Mouse (Mus musculus): ENCODE measurements around the gene Kdm6a. TPM values are rescaled to one million over a fixed set of nuclear protein-coding genes. Genes with fewer than 3 reads are reported as not detected.

The Kdm6a gene
- polyA plus RNA-seq, 1 experiment from 2014 or later = 19.3 TPM

DNA sequence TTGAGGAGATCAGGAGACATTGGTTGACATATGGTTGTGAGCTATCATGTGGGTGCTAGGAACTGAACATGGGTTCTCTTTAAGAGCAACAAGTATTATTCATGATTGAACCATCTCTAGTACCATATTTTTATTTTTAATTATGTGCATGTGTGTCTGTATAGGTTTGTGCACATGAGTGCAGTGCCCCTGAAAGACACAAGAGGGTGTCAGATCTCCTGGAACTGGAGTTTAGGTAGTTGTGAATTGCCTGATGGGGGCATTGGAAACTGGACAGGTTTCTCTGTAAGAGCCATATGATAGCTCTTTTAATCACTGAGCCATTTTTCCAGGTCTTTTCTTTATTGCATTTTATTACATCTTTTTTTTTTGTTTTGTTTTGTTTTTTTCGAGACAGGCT lies 6.6 kb downstream of the Kdm6a start:
- Histone ChIP-seq H3K9me3 (replicated peaks; ENCODE audit: control insufficient read depth, low read length) (no peaks in the 10 kb centered on the region), H3K4me1 (ENCODE audit: control insufficient read depth, insufficient read depth, low read length) (no peaks in the 10 kb centered on the region), H3K9ac (ENCODE audit: low read length) (no peak overlapping the region), H3K4me3 (replicated peaks; ENCODE audit: low read length) (no peak overlapping the region), H3K4me2 (ENCODE audit: low read depth, low read length) (no peak overlapping the region), H3K27ac (ENCODE audit: low read length) (no peak overlapping the region), H3K36me3 (ENCODE audit: control insufficient read depth, insufficient read depth, low read length) (no peaks in the 10 kb centered on the region), H3K27me3 (ENCODE audit: control insufficient read depth, insufficient read depth, low read length) (no peaks in the 10 kb centered on the region)
- WGBS = 92% methylated on average over 1 of the region's 1 CpGs
- no peak for ATAC-seq (ENCODE audit: insufficient read depth, low FRiP score)

DNA sequence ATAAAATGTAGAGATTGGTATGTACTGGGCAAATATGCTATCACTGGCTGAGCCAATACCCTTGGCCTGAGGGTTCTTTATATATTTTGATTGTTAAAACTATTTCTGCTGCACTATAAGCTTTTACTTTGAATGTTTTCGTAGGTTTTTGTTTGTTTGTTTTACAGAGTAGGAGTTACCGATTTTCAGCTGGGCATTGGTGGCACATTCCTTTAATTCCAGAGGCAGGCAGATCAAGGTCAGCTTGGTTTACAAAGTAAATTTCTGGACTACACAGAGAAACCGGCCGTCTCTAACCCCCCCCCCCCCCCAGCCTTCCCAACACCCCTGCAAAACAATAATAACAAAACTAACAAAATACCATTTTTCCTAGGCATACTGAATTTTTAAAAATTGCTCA lies 12.5 kb downstream of the Kdm6a start:
- Histone ChIP-seq H3K9me3 (replicated peaks; ENCODE audit: control insufficient read depth, low read length) (no peaks in the 10 kb centered on the region), H3K27ac (ENCODE audit: low read length) (no peak overlapping the region), H3K4me2 (ENCODE audit: low read depth, low read length) (no peak overlapping the region), H3K27me3 (ENCODE audit: control insufficient read depth, insufficient read depth, low read length) (no peaks in the 10 kb centered on the region), H3K4me1 (ENCODE audit: control insufficient read depth, insufficient read depth, low read length) (no peaks in the 10 kb centered on the region), H3K4me3 (replicated peaks; ENCODE audit: low read length) (no peak overlapping the region), H3K9ac (ENCODE audit: low read length) (no peak overlapping the region), H3K36me3 (ENCODE audit: control insufficient read depth, insufficient read depth, low read length) (no peaks in the 10 kb centered on the region)
- WGBS = 24% methylated on average over 4 of the region's 4 CpGs
- no peak for ATAC-seq (ENCODE audit: insufficient read depth, low FRiP score)

DNA sequence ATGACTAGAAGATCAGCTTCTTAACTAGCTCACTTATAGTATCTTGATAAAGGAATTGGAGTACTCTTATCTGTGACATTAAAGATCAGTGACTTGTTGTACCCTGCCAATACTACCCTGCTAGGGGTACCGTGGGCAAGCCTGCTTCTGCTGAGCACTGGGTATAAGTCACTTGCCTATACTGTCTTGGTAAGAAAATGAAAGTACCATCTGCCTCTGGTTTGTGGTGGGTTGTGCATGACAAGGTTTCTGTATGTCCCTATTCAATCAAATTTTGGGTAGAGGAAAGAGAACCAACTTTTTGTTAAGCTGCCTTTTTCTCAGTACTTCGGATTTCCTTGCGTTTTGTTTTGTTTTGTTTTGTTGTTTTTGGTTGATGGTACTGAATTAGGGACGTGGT lies 15.4 kb downstream of the Kdm6a start:
- Histone ChIP-seq H3K27ac (ENCODE audit: low read length) (no peak overlapping the region), H3K9ac (ENCODE audit: low read length) (no peak overlapping the region), H3K4me2 (ENCODE audit: low read depth, low read length) (no peak overlapping the region), H3K4me1 (ENCODE audit: control insufficient read depth, insufficient read depth, low read length) (no peaks in the 10 kb centered on the region), H3K36me3 (ENCODE audit: control insufficient read depth, insufficient read depth, low read length) (no peaks in the 10 kb centered on the region), H3K27me3 (ENCODE audit: control insufficient read depth, insufficient read depth, low read length) (no peaks in the 10 kb centered on the region), H3K9me3 (replicated peaks; ENCODE audit: control insufficient read depth, low read length) (no peaks in the 10 kb centered on the region), H3K4me3 (replicated peaks; ENCODE audit: low read length) (no peak overlapping the region)
- 77% methylated on average over 4 of the region's 4 CpGs for WGBS
- ATAC-seq (ENCODE audit: insufficient read depth, low FRiP score) = no peak

DNA sequence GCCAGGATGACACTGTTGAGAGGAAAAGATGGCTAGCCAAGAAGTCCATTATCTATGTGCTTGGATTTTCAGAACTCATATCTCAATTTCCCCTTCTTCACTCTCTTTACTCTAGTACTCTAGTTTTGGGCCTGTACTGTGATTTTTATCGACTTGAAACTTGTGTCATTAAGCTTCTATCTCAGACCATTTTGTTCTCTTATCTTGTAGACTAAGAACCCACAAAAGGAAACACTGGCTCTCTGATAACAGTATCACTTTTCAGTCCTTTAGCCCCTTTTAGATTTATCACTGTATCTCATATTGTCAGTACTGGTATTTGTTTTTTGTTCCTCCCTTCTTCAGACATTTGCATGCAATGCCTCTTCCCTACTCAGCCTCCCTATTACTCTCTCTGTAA lies 17.1 kb downstream of the Kdm6a start:
- WGBS = 31% methylated on average over 1 of the region's 1 CpGs
- no peak overlapping the region for H3K9ac ChIP-seq (ENCODE audit: low read length)
- no peak overlapping the region for H3K4me2 ChIP-seq (ENCODE audit: low read depth, low read length)
- ATAC-seq (ENCODE audit: insufficient read depth, low FRiP score) = no peak
- H3K9me3 ChIP-seq (replicated peaks; ENCODE audit: control insufficient read depth, low read length) = no peaks in the 10 kb centered on the region
- no peak overlapping the region for H3K4me3 ChIP-seq (replicated peaks; ENCODE audit: low read length)
- no peak overlapping the region for H3K27ac ChIP-seq (ENCODE audit: low read length)
- H3K27me3 ChIP-seq (ENCODE audit: control insufficient read depth, insufficient read depth, low read length) = no peaks in the 10 kb centered on the region
- H3K36me3 ChIP-seq (ENCODE audit: control insufficient read depth, insufficient read depth, low read length) = no peaks in the 10 kb centered on the region
- H3K4me1 ChIP-seq (ENCODE audit: control insufficient read depth, insufficient read depth, low read length) = no peaks in the 10 kb centered on the region

DNA sequence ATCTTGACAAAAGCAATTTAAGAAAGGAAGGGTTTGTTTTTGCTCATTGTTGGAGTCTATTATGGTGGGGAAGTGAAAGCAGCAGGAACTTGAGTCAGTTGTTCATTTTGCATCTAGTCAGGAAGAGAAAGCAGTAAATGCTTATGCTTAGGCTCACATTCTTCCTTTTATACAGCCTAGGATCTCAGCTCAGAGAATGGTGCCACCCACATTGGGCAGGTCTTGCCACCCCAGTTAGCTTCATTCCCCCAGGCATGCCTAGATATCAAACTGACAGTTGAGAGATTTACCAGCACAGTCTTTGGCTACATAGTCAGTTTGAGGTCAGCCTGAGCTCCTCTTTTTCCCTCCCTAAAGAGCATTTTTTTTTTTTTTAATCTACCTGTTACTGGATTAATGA lies 24.8 kb downstream of the Kdm6a start:
- no peak overlapping the region for H3K27ac ChIP-seq (ENCODE audit: low read length)
- H3K4me2 ChIP-seq (ENCODE audit: low read depth, low read length) = no peak overlapping the region
- H3K36me3 ChIP-seq (ENCODE audit: control insufficient read depth, insufficient read depth, low read length) = no peaks in the 10 kb centered on the region
- no peak overlapping the region for H3K9ac ChIP-seq (ENCODE audit: low read length)
- H3K4me1 ChIP-seq (ENCODE audit: control insufficient read depth, insufficient read depth, low read length) = no peaks in the 10 kb centered on the region; the same call in 1 of the 2 replicates
- H3K9me3 ChIP-seq (replicated peaks; ENCODE audit: control insufficient read depth, low read length) = no peaks in the 10 kb centered on the region
- no peak for ATAC-seq (ENCODE audit: insufficient read depth, low FRiP score)
- H3K27me3 ChIP-seq (ENCODE audit: control insufficient read depth, insufficient read depth, low read length) = no peaks in the 10 kb centered on the region
- no peak overlapping the region for H3K4me3 ChIP-seq (replicated peaks; ENCODE audit: low read length)

DNA sequence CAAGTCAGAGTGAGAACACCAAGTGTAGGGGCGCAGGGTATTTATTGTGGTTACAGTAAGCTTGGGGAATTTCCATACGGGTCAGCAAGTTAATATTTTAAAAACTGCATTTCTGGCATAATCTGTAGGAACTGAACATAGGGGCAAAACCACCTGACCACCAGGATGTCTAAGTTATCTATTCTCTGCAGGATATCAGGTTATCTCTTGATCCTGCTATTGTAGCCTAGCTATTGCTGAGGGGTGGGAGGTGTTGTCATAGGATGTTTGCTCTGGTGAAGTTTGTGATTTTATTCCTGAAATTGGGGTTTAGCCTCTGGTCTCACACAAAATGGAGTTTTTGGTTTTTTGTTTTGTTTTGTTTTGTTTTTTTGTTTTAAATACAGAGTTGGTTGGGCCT lies 25.9 kb downstream of the Kdm6a start:
- no peak overlapping the region for H3K4me2 ChIP-seq (ENCODE audit: low read depth, low read length)
- no peak overlapping the region for H3K4me3 ChIP-seq (replicated peaks; ENCODE audit: low read length)
- no peaks in the 10 kb centered on the region; the same call in 1 of the 2 replicates for H3K4me1 ChIP-seq (ENCODE audit: control insufficient read depth, insufficient read depth, low read length)
- no peak overlapping the region for H3K9ac ChIP-seq (ENCODE audit: low read length)
- ATAC-seq (ENCODE audit: insufficient read depth, low FRiP score) = no peak
- no peak overlapping the region for H3K27ac ChIP-seq (ENCODE audit: low read length)
- 87% methylated on average over 2 of the region's 2 CpGs for WGBS
- H3K27me3 ChIP-seq (ENCODE audit: control insufficient read depth, insufficient read depth, low read length) = no peaks in the 10 kb centered on the region
- no peaks in the 10 kb centered on the region for H3K9me3 ChIP-seq (replicated peaks; ENCODE audit: control insufficient read depth, low read length)
- no peaks in the 10 kb centered on the region for H3K36me3 ChIP-seq (ENCODE audit: control insufficient read depth, insufficient read depth, low read length)

DNA sequence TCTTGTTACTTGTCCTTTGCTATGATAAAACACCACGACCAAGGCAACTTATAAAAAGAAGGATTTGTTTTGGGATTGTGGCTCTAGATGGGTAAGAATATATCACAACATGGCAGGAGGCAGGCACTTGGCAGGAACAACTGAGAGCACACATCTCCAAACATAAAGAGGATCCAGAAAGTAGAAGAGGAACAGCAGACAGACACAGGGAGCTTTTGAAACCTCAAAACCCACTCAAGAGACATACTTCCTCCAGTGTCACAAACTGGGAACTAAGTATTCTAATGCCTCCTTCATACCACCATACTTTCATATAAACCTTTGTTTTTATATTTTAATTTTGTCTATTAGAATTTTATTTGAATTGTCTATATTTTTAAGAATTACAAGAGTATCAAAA lies 77.2 kb downstream of the Kdm6a start:
- Histone ChIP-seq H3K9ac (ENCODE audit: low read length) (no peak overlapping the region), H3K4me1 (ENCODE audit: control insufficient read depth, insufficient read depth, low read length) (no peaks in the 10 kb centered on the region), H3K4me2 (ENCODE audit: low read depth, low read length) (no peak overlapping the region), H3K4me3 (replicated peaks; ENCODE audit: low read length) (no peak overlapping the region), H3K9me3 (replicated peaks; ENCODE audit: control insufficient read depth, low read length) (no peaks in the 10 kb centered on the region), H3K27me3 (ENCODE audit: control insufficient read depth, insufficient read depth, low read length) (no peaks in the 10 kb centered on the region), H3K27ac (ENCODE audit: low read length) (no peak overlapping the region), H3K36me3 (ENCODE audit: control insufficient read depth, insufficient read depth, low read length) (no peaks in the 10 kb centered on the region)
- no peak for ATAC-seq (ENCODE audit: insufficient read depth, low FRiP score)
- WGBS = 80% methylated on average over 1 of the region's 1 CpGs

DNA sequence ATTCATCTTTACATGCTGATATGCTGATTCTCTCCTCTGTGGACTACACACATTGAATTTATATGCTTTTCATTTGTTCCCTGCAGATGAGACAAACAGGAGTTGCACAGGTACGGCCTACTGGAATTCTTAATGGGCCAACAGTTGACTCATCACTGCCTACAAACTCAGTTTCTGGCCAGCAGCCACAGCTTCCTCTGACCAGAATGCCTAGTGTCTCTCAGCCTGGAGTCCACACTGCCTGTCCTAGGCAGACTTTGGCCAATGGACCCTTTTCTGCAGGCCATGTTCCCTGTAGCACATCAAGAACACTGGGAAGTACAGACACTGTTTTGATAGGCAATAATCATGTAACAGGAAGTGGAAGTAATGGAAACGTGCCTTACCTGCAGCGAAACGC lies 88.2 kb downstream of the Kdm6a start:
- H3K9ac ChIP-seq (ENCODE audit: low read length) = no peak overlapping the region
- ATAC-seq (ENCODE audit: insufficient read depth, low FRiP score) = no peak
- WGBS = 91% methylated on average over 4 of the region's 4 CpGs

DNA sequence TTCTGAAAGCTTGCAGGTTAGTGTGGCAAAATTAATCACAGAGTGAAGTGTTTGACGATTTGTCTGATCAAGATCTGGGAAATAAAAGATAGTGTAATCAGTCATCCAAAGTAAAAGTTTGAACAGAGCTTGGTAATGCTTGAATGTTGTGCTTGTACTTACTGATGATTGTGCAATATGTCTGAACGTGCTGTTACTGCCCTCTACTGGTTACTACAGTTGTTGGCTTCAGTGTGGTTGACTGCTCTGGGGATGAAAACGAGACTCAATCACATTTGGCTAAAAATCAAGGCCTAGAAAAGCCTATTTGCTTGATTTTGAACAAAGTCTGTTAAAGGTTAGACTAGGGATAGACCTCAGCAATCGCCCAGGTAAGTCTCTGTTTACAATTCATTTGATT lies 92.4 kb downstream of the Kdm6a start:
- Histone ChIP-seq H3K9ac (ENCODE audit: low read length) (no peak overlapping the region), H3K9me3 (replicated peaks; ENCODE audit: control insufficient read depth, low read length) (no peaks in the 10 kb centered on the region), H3K4me1 (ENCODE audit: control insufficient read depth, insufficient read depth, low read length) (no peaks in the 10 kb centered on the region), H3K4me3 (replicated peaks; ENCODE audit: low read length) (no peak overlapping the region), H3K27me3 (ENCODE audit: control insufficient read depth, insufficient read depth, low read length) (no peaks in the 10 kb centered on the region), H3K4me2 (ENCODE audit: low read depth, low read length) (no peak overlapping the region), H3K36me3 (ENCODE audit: control insufficient read depth, insufficient read depth, low read length) (peaks cover 6% of the 10 kb centered on the region), H3K27ac (ENCODE audit: low read length) (no peak overlapping the region)
- 37% methylated on average over 4 of the region's 4 CpGs for WGBS
- ATAC-seq (ENCODE audit: insufficient read depth, low FRiP score) = no peak; the same call in 1 of the 2 replicates

More for the DNA sequence above, 88.2 kb downstream of the Kdm6a start:
- Histone ChIP-seq H3K27me3 (ENCODE audit: control insufficient read depth, insufficient read depth, low read length) (no peaks in the 10 kb centered on the region), H3K36me3 (ENCODE audit: control insufficient read depth, insufficient read depth, low read length) (peaks cover 6% of the 10 kb centered on the region), H3K27ac (ENCODE audit: low read length) (no peak overlapping the region), H3K4me3 (replicated peaks; ENCODE audit: low read length) (no peak overlapping the region), H3K4me1 (ENCODE audit: control insufficient read depth, insufficient read depth, low read length) (no peaks in the 10 kb centered on the region), H3K4me2 (ENCODE audit: low read depth, low read length) (no peak overlapping the region), H3K9me3 (replicated peaks; ENCODE audit: control insufficient read depth, low read length) (no peaks in the 10 kb centered on the region)

DNA sequence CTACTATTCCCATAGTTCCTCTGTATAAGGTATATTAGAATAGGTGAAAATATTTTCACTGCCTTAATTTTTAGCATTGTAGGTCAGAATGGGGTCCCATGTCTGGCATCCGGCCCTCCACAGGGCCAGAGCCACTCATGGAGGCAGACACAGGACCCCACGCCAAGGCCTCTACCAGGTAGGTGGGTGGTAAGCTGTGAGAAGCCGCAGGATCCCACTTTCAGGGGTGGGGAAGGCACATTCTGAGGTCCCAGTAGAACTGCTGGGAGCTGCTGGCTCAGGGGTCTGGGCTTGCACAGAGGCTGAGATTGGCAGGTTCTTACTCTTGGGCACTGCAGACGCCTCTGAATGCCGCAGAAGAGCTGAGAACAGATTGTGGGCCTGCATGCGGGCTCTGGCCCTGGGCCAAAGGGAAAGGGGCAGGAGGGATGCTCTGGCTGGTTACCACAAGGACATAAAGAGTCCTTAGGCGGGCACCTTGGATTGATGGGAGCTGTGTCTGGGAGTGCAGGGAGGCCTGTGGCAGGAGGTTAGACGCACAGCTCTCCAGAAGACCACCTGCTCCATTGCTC lies 95.9 kb downstream of the Kdm6a start:
- no peak for ATAC-seq (ENCODE audit: insufficient read depth, low FRiP score)
- WGBS = 91% methylated on average over 8 of the region's 8 CpGs
- no peaks in the 10 kb centered on the region for H3K4me1 ChIP-seq (ENCODE audit: control insufficient read depth, insufficient read depth, low read length)
- no peak overlapping the region for H3K27ac ChIP-seq (ENCODE audit: low read length)
- no peaks in the 10 kb centered on the region; the same call in 1 of the 2 replicates for H3K36me3 ChIP-seq (ENCODE audit: control insufficient read depth, insufficient read depth, low read length)
- no peak overlapping the region for H3K9ac ChIP-seq (ENCODE audit: low read length)
- no peaks in the 10 kb centered on the region for H3K27me3 ChIP-seq (ENCODE audit: control insufficient read depth, insufficient read depth, low read length)
- no peak overlapping the region for H3K4me3 ChIP-seq (replicated peaks; ENCODE audit: low read length)
- H3K4me2 ChIP-seq (ENCODE audit: low read depth, low read length) = no peak overlapping the region
- H3K9me3 ChIP-seq (replicated peaks; ENCODE audit: control insufficient read depth, low read length) = no peaks in the 10 kb centered on the region

Data from stomach, embryonic 16.5 days (tissue).